Mouse (Mus musculus): ENCODE measurements around the gene Bmp6.

GRCm38 (mm10) chr13:38422491-38422890, 77.6 kb downstream of the Bmp6 start:
- TF ChIP-seq POLR2A (IDR thresholded peaks at IDR 0.05; ENCODE audit: borderline replicate concordance, insufficient read depth, low read length) (no peak), CTCF (IDR thresholded peaks at IDR 0.05; ENCODE audit: borderline replicate concordance, insufficient read depth, low read depth, low read length) (no peak)

Measured in cerebellum, adult 2 months (tissue).